Mouse (Mus musculus) kidney, postnatal 25 days (tissue): ENCODE measurements around the gene Gsc.

Experiments used
- DNase-seq, 2 experiments: peaks; one replicate each; pipeline ENCODE4 v3.0.0; 2021; ENCODE audit warnings: mixed read lengths in 2 of 2

The Gsc gene

GRCm38 (mm10) chr12:104472601-104473424 lies at the start of gene Gsc:
TSS of gene Gsc (minus strand) at chr12:104473330.
- DNase-seq, result peak; percentile 25 to 53

GRCm38 (mm10) chr12:104519721-104520120 lies 46.6 kb upstream of the Gsc start:
- DNase-seq, result no peak

GRCm38 (mm10) chr12:104507911-104508310 lies 34.8 kb upstream of the Gsc start:
- no peak for DNase-seq

GRCm38 (mm10) chr12:104492009-104492408 lies 18.9 kb upstream of the Gsc start:
- no peak for DNase-seq

GRCm38 (mm10) chr12:104486205-104486604 lies 13.1 kb upstream of the Gsc start:
- DNase-seq, result no peak

GRCm38 (mm10) chr12:104485161-104485560 lies 12.0 kb upstream of the Gsc start:
- DNase-seq, result no peak

GRCm38 (mm10) chr12:104481007-104481406 lies 7.9 kb upstream of the Gsc start:
- no peak for DNase-seq

- no peak for DNase-seq
Measured at GRCm38 (mm10) chr12:104478193-104478592, 5.1 kb upstream of the Gsc start.

- no peak for DNase-seq
Measured at GRCm38 (mm10) chr12:104477501-104477900, 4.4 kb upstream of the Gsc start.

- DNase-seq, result no peak
Measured at GRCm38 (mm10) chr12:104477066-104477465, 3.9 kb upstream of the Gsc start.

GRCm38 (mm10) chr12:104475946-104476345 lies 2.8 kb upstream of the Gsc start:
- DNase-seq, result no peak

GRCm38 (mm10) chr12:104474881-104475740 lies 2.0 kb upstream of the Gsc start:
- no peak for DNase-seq

GRCm38 (mm10) chr12:104474191-104474871 lies 1.2 kb upstream of the Gsc start:
- no peak for DNase-seq

GRCm38 (mm10) chr12:104473492-104473891 lies 362 bp upstream of the Gsc start:
- DNase-seq, result no peak

- no peak for DNase-seq
Measured at GRCm38 (mm10) chr12:104472218-104472525, 958 bp downstream of the Gsc start.

GRCm38 (mm10) chr12:104471351-104472217 lies 1.5 kb downstream of the Gsc start:
- DNase-seq, result peak in 1 of 2 experiments; percentile 42

- DNase-seq, result no peak
Measured at GRCm38 (mm10) chr12:104470646-104471045, 2.5 kb downstream of the Gsc start.

GRCm38 (mm10) chr12:104468783-104469182 lies 4.3 kb downstream of the Gsc start:
- DNase-seq, result no peak

GRCm38 (mm10) chr12:104467372-104467771 lies 5.8 kb downstream of the Gsc start:
- no peak for DNase-seq

- no peak for DNase-seq
Measured at GRCm38 (mm10) chr12:104466930-104467329, 6.2 kb downstream of the Gsc start.

GRCm38 (mm10) chr12:104461372-104461771 lies 11.8 kb downstream of the Gsc start:
- no peak for DNase-seq

GRCm38 (mm10) chr12:104459377-104459776 lies 13.8 kb downstream of the Gsc start:
- DNase-seq, result no peak
